Mouse (Mus musculus) MEL (cell line): ENCODE measurements around the gene Nwd1.

Source experiments
- CHD1 ChIP-seq: IDR thresholded peaks from 2 replicates; pipeline ENCODE4 v1.6.1; 2012; ENCODE audit warnings: low read depth, mild to moderate bottlenecking, inconsistent platforms, low read length, improper control_type of control experiment
- CTCF ChIP-seq, 3 experiments: IDR thresholded peaks in 2 of 3; conservative IDR thresholded peaks in 1 of 3; 2 replicates each; pipeline ENCODE4 v1.5.1; 2011 to 2012; ENCODE audit warnings: low read length in 3 of 3, low read depth in 2 of 3, mild to moderate bottlenecking in 2 of 3, improper control_type of control experiment in 1 of 3, inconsistent platforms in 1 of 3, mixed read lengths in 1 of 3, moderate library complexity in 1 of 3; ENCODE audit not compliant: control insufficient read depth in 1 of 3, insufficient read depth in 1 of 3, poor library complexity in 1 of 3, severe bottlenecking in 1 of 3
- ELF1 ChIP-seq: IDR thresholded peaks from 2 replicates; pipeline ENCODE4 v1.6.1; 2014; ENCODE audit warnings: low read depth, mild to moderate bottlenecking, inconsistent platforms, low read length, improper control_type of control experiment, moderate library complexity
- ETS1 ChIP-seq: IDR thresholded peaks from 2 replicates; pipeline ENCODE4 v1.6.1; 2012; ENCODE audit warnings: low read depth, mild to moderate bottlenecking, inconsistent platforms, low read length, improper control_type of control experiment, moderate library complexity
- GABPA ChIP-seq: IDR thresholded peaks from 2 replicates; pipeline ENCODE4 v1.6.1; 2012; ENCODE audit warnings: low read depth, mild to moderate bottlenecking, inconsistent platforms, low read length, improper control_type of control experiment, moderate library complexity
- HCFC1 ChIP-seq: IDR thresholded peaks from 2 replicates; pipeline ENCODE4 v1.6.1; 2012; ENCODE audit warnings: low read depth, mild to moderate bottlenecking, inconsistent platforms, low read length, improper control_type of control experiment, moderate library complexity
- POLR2A ChIP-seq, 2 experiments: IDR thresholded peaks; 2 replicates each; pipeline ENCODE4 v1.6.1; 2011 to 2012; ENCODE audit warnings: low read length in 2 of 2, mild to moderate bottlenecking in 2 of 2, control low read depth in 1 of 2, improper control_type of control experiment in 1 of 2, low read depth in 1 of 2, moderate library complexity in 1 of 2; ENCODE audit not compliant: control insufficient read depth in 1 of 2, insufficient read depth in 1 of 2, poor library complexity in 1 of 2
- TBP ChIP-seq: IDR thresholded peaks from 2 replicates; pipeline ENCODE4 v1.8.0; 2011; ENCODE audit warnings: low read depth, low read length, improper control_type of control experiment

- no peak for TF ChIP-seq CTCF (IDR thresholded peaks at IDR 0.05 in 2 of 3, conservative IDR thresholded peaks at IDR 0.05 in 1 of 3; ENCODE audit: control insufficient read depth in 1 of 3, insufficient read depth in 1 of 3, low read depth in 2 of 3, low read length in 3 of 3, poor library complexity in 1 of 3, severe bottlenecking in 1 of 3)
- TF ChIP-seq TBP: no peak
- no peak for TF ChIP-seq GABPA
- no peak for TF ChIP-seq POLR2A (IDR thresholded peaks at IDR 0.05; ENCODE audit: control insufficient read depth in 1 of 2, insufficient read depth in 1 of 2, low read depth in 1 of 2, low read length in 2 of 2, poor library complexity in 1 of 2)
- TF ChIP-seq ELF1: no peak
- peak; percentile 44; the same call in 1 of the 2 replicates for TF ChIP-seq ETS1
- no peak for TF ChIP-seq HCFC1
- no peak for TF ChIP-seq CHD1
These were observed 18.2 kb downstream of the Nwd1 start for GRCm38 (mm10) chr8:72664757-72665156.
